Mouse (Mus musculus): ENCODE results near the gene Cib1.

DNA sequence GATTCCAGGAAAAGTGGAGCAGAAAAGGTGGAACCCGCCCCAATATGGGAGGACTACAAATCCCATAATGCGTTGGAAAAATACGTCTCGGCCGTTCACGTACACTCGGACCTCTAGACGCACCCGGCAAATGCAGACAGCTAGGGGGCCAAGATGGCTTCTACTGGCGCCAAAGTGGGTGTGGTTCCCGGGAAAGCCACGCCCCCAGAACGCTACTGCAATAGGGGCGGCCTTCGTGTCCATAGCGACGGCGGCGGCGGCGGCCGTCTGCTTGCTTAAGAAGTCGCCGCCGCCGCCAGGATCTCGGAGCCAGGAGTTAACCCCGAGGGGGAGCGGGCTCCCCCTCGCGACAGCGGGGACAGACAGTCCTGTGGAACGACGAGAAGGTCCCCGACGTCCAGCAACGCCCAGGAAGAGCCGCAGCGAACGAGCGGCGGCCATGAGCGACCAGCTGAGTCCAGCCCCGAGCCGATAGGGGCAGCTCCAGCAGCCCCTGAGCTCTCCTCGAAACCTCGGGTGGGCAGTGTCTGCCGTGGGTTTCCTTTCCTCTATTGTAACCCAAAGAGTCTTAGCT, 13.6 kb upstream of the Cib1 start, which contains the start of gene Ttll13:
- TF ChIP-seq EP300 (IDR thresholded peaks at IDR 0.05; ENCODE audit: low read depth) (no peak), CTCF (IDR thresholded peaks at IDR 0.05; ENCODE audit: low read depth) (peak; percentile 77)

All from liver, embryonic 14.5 days (tissue).